Mouse (Mus musculus): Measurements from ENCODE around the gene Smim7. TPM values are rescaled to one million over a fixed set of nuclear protein-coding genes. Genes with fewer than 3 reads are reported as not detected.
A peak's percentile ranks its signal among the peaks of the same experiment; 100 is the strongest.

Smim7 gene
- 92.4 and 97.4 TPM in 2 replicates for polyA plus RNA-seq (2016; fragmentation: Nextera tagmentation; extraction: Ambion mirVana)

DNA sequence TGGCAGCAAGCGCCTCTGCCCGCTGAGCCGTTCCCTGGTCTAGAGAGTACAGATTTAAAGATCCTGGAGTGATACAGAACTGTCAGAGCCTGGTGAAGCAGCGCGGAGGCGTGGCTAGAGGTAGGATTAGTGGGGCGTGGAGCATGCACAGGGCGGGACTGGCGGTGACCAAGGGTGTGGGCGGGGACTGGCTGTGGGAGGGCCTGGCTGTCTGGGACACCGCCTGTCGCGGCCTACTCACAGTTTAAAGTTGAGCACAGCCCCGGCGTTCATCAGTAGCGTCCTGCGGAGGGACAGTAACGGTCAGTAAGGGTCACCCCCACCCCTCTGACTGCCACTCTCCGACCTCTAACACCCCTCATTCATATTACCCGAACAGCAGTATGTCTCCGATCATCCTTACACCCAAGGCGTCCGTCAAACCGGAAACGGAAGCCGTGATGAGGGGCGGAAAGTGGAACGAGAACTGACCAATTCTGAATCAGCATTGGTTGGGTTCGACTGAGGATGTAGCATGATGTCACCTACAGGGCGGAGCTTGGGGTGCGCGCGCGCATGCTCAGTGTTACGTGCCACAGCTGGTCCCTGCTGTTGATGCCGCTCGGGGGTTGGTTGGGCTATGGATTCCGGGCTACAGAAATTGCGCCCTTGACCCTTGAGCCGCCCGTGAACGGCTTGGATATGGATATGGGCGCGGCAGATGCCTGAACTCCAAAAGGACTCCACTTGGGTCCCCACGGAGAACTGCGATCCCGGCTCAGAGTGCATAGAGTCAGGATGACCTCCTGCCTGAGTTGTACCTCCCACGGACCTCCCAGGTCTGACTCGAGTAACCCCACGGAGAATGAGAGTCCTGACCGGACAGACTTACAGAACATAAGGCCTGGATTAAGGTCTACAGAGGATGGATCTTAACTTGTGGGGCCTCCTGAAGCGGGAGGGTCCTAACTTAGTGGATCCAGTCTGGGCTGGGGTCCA lies at the start of gene Smim7:
Gene Smim7, minus strand, starts transcription at position 456 of the 978 bp plus-strand sequence.
- DNase-seq (ENCODE audit: low spot score), result peak; percentile 96
- under 1% methylated on average over 52 of the region's 52 CpGs for WGBS
- peaks cover 26% of the 10 kb centered on the region for H3K4me1 ChIP-seq
- no peaks in the 10 kb centered on the region for H3K9me3 ChIP-seq (replicated peaks)
- H3K27me3 ChIP-seq (ENCODE audit: low read depth, poor library complexity, severe bottlenecking), result no peaks in the 10 kb centered on the region
- H3K4me3 ChIP-seq, result peak within 1 kb of the TSS; percentile 65
- H3K27ac ChIP-seq, result peak within 1 kb of the TSS; percentile 87
- peaks cover 39% of the 10 kb centered on the region for H3K36me3 ChIP-seq

DNA sequence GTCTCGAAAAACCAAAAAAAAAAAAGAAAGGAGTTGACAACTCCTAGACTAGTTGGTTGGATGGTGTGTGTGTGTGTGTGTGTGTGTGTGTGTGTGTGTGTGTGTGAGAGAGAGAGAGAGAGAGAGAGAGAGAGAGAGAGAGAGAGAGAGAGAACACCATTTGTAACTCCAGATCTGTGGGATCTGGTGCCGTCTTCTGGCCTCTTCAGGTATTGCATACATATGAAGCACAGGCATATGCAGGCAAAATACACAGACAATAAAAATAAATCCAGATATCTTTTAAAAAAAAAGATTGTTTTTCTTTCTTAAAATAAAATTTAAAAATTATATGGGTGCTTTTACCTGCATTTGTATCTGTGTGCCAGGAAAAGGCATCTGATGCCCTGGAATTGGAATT lies 19.3 kb upstream of the Smim7 start:
- H3K27ac ChIP-seq, result no peak overlapping the region
- no peaks in the 10 kb centered on the region for H3K27me3 ChIP-seq (ENCODE audit: low read depth, poor library complexity, severe bottlenecking)
- no peaks in the 10 kb centered on the region for H3K9me3 ChIP-seq (replicated peaks)
- H3K36me3 ChIP-seq, result no peaks in the 10 kb centered on the region
- DNase-seq (ENCODE audit: low spot score), result peak; percentile 40
- H3K4me3 ChIP-seq, result no peak overlapping the region
- H3K4me1 ChIP-seq, result no peaks in the 10 kb centered on the region
- 59% methylated on average over 2 of the region's 2 CpGs for WGBS

DNA sequence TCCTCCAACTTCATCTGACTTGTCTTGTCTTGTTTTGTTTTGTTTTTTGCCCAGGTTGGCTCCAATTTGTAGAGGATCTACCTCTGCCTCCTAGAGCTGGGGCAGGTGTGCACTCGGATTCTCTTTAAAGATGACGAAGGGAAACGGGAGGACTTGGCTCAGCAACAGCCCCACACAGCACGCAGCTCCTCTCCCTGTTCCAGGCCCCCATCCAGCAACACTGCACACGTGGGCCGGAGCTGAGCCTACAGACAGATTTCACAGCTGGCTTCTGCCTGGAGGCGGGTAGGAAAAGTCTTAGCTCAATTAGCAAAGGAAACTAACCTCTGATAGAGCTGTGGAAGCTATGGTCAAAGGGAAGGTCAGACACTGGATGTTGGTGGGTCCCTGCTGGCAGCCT lies 18.4 kb upstream of the Smim7 start:
- H3K4me3 ChIP-seq, result no peak overlapping the region
- H3K27ac ChIP-seq, result no peak overlapping the region
- H3K9me3 ChIP-seq (replicated peaks), result no peaks in the 10 kb centered on the region
- H3K4me1 ChIP-seq, result no peaks in the 10 kb centered on the region
- H3K36me3 ChIP-seq, result no peaks in the 10 kb centered on the region
- 81% methylated on average over 7 of the region's 7 CpGs for WGBS
- DNase-seq (ENCODE audit: low spot score), result no peak
- H3K27me3 ChIP-seq (ENCODE audit: low read depth, poor library complexity, severe bottlenecking), result no peaks in the 10 kb centered on the region

DNA sequence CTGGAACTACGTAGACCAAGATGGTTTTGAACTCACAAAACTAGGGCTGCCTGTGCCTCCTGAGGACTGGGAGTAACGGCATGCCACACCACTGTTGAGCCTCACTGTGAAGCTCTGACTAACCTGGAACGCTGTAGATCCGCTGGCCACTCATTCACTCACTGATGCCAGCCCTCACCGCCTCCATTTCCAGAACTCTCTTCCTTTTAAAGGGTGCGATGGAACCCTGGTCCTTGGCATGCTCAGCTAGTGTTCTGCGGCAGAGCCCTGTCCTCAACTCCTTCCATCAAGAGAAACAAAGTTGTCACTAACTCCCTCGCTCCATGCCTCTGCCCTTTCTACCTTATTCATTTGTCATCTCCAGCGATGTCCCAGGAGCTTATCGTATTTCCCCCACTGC lies 18.0 kb upstream of the Smim7 start:
- Histone ChIP-seq H3K9me3 (replicated peaks) (no peaks in the 10 kb centered on the region), H3K36me3 (no peaks in the 10 kb centered on the region), H3K4me3 (no peak overlapping the region), H3K27me3 (ENCODE audit: low read depth, poor library complexity, severe bottlenecking) (no peaks in the 10 kb centered on the region), H3K4me1 (no peaks in the 10 kb centered on the region), H3K27ac (no peak overlapping the region)
- DNase-seq (ENCODE audit: low spot score), result no peak
- 90% methylated on average over 10 of the region's 10 CpGs for WGBS

- Histone ChIP-seq H3K27me3 (ENCODE audit: low read depth, poor library complexity, severe bottlenecking) (no peaks in the 10 kb centered on the region), H3K4me1 (no peaks in the 10 kb centered on the region), H3K4me3 (no peak overlapping the region), H3K27ac (no peak overlapping the region), H3K9me3 (replicated peaks) (no peaks in the 10 kb centered on the region), H3K36me3 (no peaks in the 10 kb centered on the region)
- 75% methylated on average over 6 of the region's 6 CpGs for WGBS
- DNase-seq (ENCODE audit: low spot score), result no peak
Measured at GRCm38 (mm10) chr8:72587806-72588205, 16.9 kb upstream of the Smim7 start.

DNA sequence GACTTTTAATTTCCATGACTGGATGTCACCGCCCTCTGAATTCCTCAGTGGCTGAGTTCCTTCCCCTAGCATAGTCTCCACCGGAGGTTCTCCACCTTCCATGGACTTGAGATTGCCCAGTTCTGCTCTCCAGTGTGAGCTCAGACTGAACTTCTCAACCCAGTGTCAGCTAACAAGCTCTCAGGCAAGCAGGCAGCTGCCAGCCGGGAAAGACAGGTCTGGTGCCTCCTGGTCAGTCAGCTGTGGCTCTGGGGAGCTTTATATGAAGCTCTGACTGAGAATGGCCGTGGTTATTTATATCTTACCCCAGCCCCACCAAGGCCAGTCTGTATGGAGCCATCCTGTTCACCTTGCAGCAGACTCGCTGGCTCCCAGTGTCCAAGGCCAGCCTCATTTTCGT lies 13.5 kb upstream of the Smim7 start:
- H3K27me3 ChIP-seq (ENCODE audit: low read depth, poor library complexity, severe bottlenecking), result no peaks in the 10 kb centered on the region
- H3K36me3 ChIP-seq, result no peaks in the 10 kb centered on the region
- H3K4me3 ChIP-seq, result no peak overlapping the region
- no peaks in the 10 kb centered on the region for H3K4me1 ChIP-seq
- H3K9me3 ChIP-seq (replicated peaks), result no peaks in the 10 kb centered on the region
- H3K27ac ChIP-seq, result no peak overlapping the region
- WGBS, result 85% methylated on average over 6 of the region's 6 CpGs
- DNase-seq (ENCODE audit: low spot score), result no peak

- Histone ChIP-seq H3K4me3 (no peak overlapping the region), H3K27ac (no peak overlapping the region), H3K36me3 (no peaks in the 10 kb centered on the region), H3K27me3 (ENCODE audit: low read depth, poor library complexity, severe bottlenecking) (no peaks in the 10 kb centered on the region), H3K4me1 (no peaks in the 10 kb centered on the region), H3K9me3 (replicated peaks) (no peaks in the 10 kb centered on the region)
- no peak for DNase-seq (ENCODE audit: low spot score)
- WGBS, result 83% methylated on average over 7 of the region's 7 CpGs
Measured at GRCm38 (mm10) chr8:72583056-72583771, 12.3 kb upstream of the Smim7 start.

GRCm38 (mm10) chr8:72579374-72579773 lies 8.5 kb upstream of the Smim7 start:
- 75% methylated on average over 9 of the region's 9 CpGs for WGBS
- Histone ChIP-seq H3K27me3 (ENCODE audit: low read depth, poor library complexity, severe bottlenecking) (no peaks in the 10 kb centered on the region), H3K36me3 (no peaks in the 10 kb centered on the region), H3K4me3 (no peak overlapping the region), H3K27ac (no peak overlapping the region), H3K4me1 (no peaks in the 10 kb centered on the region), H3K9me3 (replicated peaks) (no peaks in the 10 kb centered on the region)
- no peak for DNase-seq (ENCODE audit: low spot score)

DNA sequence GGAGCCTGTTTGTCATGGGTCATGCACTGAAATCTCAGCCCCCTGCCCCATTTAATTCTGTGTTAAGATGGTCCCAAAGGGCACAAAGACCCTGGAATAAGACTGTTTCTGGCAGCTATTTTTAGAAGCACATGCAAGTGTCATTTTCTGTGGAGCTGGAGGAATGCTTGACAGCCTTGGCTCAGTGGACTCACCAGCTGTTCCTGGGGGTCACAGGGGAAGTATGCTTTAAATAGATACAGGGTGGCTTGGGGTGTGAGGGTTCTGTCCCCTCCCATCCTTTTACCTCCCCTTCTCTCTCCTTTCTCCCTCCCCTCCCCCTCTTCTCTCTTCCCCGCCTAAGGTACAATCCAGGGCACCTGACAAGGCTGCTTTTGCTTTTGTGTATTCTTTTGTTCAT lies 7.1 kb upstream of the Smim7 start:
- no peak overlapping the region for H3K4me3 ChIP-seq
- 73% methylated on average over 1 of the region's 1 CpGs for WGBS
- no peaks in the 10 kb centered on the region for H3K27me3 ChIP-seq (ENCODE audit: low read depth, poor library complexity, severe bottlenecking)
- no peaks in the 10 kb centered on the region for H3K36me3 ChIP-seq
- H3K4me1 ChIP-seq, result peaks cover under 1% of the 10 kb centered on the region; the same call in 1 of the 2 replicates
- no peaks in the 10 kb centered on the region for H3K9me3 ChIP-seq (replicated peaks)
- no peak for DNase-seq (ENCODE audit: low spot score)
- H3K27ac ChIP-seq, result no peak overlapping the region

GRCm38 (mm10) chr8:72577266-72577665 lies 6.4 kb upstream of the Smim7 start:
- WGBS, result 87% methylated on average over 3 of the region's 3 CpGs
- no peak for DNase-seq (ENCODE audit: low spot score)

GRCm38 (mm10) chr8:72575915-72576314 lies 5.0 kb upstream of the Smim7 start:
- no peak for DNase-seq (ENCODE audit: low spot score)
- Histone ChIP-seq H3K27me3 (ENCODE audit: low read depth, poor library complexity, severe bottlenecking) (no peaks in the 10 kb centered on the region), H3K4me3 (no peak overlapping the region), H3K27ac (no peak overlapping the region), H3K9me3 (replicated peaks) (no peaks in the 10 kb centered on the region), H3K4me1 (peaks cover 13% of the 10 kb centered on the region), H3K36me3 (no peaks in the 10 kb centered on the region)
- 93% methylated on average over 6 of the region's 6 CpGs for WGBS

More at GRCm38 (mm10) chr8:72577266-72577665, 6.4 kb upstream of the Smim7 start:
- no peak overlapping the region for H3K27ac ChIP-seq
- H3K36me3 ChIP-seq, result no peaks in the 10 kb centered on the region
- no peaks in the 10 kb centered on the region for H3K9me3 ChIP-seq (replicated peaks)
- H3K4me3 ChIP-seq, result no peak overlapping the region
- H3K27me3 ChIP-seq (ENCODE audit: low read depth, poor library complexity, severe bottlenecking), result no peaks in the 10 kb centered on the region
- peaks cover 7% of the 10 kb centered on the region for H3K4me1 ChIP-seq

GRCm38 (mm10) chr8:72573450-72573849 lies 2.6 kb upstream of the Smim7 start:
- DNase-seq (ENCODE audit: low spot score), result no peak
- no peaks in the 10 kb centered on the region for H3K9me3 ChIP-seq (replicated peaks)
- H3K27me3 ChIP-seq (ENCODE audit: low read depth, poor library complexity, severe bottlenecking), result no peaks in the 10 kb centered on the region
- WGBS, result 89% methylated on average over 6 of the region's 6 CpGs
- peaks cover 14% of the 10 kb centered on the region for H3K36me3 ChIP-seq
- H3K4me3 ChIP-seq, result no peak overlapping the region
- peaks cover 26% of the 10 kb centered on the region for H3K4me1 ChIP-seq
- no peak overlapping the region for H3K27ac ChIP-seq

- WGBS, result 4% methylated on average over 10 of the region's 10 CpGs
- DNase-seq (ENCODE audit: low spot score), result no peak
- H3K4me1 ChIP-seq, result peaks cover 26% of the 10 kb centered on the region
- peak overlapping the region; percentile 65 for H3K4me3 ChIP-seq
- peak overlapping the region; percentile 87 for H3K27ac ChIP-seq
- H3K9me3 ChIP-seq (replicated peaks), result no peaks in the 10 kb centered on the region
- H3K36me3 ChIP-seq, result peaks cover 23% of the 10 kb centered on the region
- H3K27me3 ChIP-seq (ENCODE audit: low read depth, poor library complexity, severe bottlenecking), result no peaks in the 10 kb centered on the region
Measured at GRCm38 (mm10) chr8:72572507-72572906, 1.6 kb upstream of the Smim7 start.

All from limb, embryonic 10.5 days (tissue).